Mouse (Mus musculus): ENCODE results near the gene Agpat1. TPM values are rescaled to one million over a fixed set of nuclear protein-coding genes. Genes with fewer than 3 reads are reported as not detected.
A peak's percentile ranks its signal among the peaks of the same experiment; 100 is the strongest.

The Agpat1 gene
- polyA plus RNA-seq, 1 experiment = 891 TPM

- Histone ChIP-seq H3K27me3 (ENCODE audit: control insufficient read depth, insufficient read depth, low read length) (0 out of 2 replicates have a peak, but pooled peaks cover 2% of the 10 kb centered on the region), H3K27ac (ENCODE audit: control insufficient read depth, insufficient read depth, low read depth, low read length) (0 out of 2 replicates have a peak overlapping the region, but pooled peaks have one; percentile 2), H3K36me3 (ENCODE audit: control insufficient read depth, insufficient read depth, low read length) (no peaks in the 10 kb centered on the region), H3K4me1 (ENCODE audit: control insufficient read depth, insufficient read depth, low read length) (peaks cover 53% of the 10 kb centered on the region), H3K4me3 (ENCODE audit: control insufficient read depth, low read depth, low read length) (peak overlapping the region; percentile 12)
- TF ChIP-seq POLR2A (IDR thresholded peaks at IDR 0.05; ENCODE audit: control insufficient read depth, low read depth, low read length) (no peak), CTCF (IDR thresholded peaks at IDR 0.05; ENCODE audit: control insufficient read depth, insufficient read depth, insufficient replicate concordance, low read depth, low read length) (no peak)
Measured at GRCm38 (mm10) chr17:34590154-34590987, 13.7 kb upstream of the Agpat1 start.

DNA sequence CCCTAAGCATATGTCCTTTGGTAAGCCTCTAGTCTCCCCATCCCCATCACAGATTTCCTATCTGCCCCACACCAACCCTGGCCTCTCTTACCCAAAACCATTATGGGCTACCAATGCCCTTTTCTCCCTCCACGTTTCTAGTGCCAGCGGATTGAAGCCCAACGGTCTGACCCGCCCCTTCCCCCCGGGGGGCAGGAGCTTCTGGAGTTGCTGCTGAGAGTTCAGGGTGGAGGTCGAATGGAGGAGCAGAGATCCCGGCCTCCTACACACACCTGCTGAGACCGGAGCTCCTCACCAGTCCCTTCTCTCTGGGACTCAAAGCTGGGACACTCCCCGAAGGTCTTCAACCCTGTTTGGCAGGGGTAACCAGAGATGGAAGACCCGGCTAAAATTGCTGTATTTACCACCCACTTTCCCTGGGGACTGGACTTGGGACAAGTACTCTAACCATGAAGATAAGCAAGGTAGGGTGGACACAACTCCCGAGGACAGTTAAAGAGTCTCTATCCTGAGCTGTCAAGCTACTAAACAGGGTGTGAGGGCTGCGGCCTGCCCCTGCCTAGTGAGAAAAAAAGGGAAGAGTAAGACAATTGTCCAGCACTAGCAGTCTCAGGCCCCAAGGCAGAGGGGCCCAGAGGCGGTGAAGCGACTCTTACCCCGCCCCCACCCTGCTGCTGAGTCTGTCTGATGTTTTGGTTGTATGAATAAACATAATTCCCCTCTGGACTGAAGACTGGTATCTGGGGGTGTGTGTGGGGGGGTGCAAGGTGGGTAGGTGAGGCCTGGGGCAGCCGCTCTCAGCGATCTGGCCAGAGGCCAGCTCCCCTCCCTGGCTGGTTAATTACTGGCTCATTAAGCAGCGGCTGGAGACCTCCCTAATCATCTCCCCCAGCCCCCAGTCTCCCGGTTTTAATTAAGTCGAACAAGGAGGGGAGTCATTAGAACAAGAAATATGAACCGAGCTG is 12.8 kb upstream of the Agpat1 start, which contains the start of gene Pbx2:
TSS of gene Pbx2 (plus strand) at position 238 of the 965 bp plus-strand sequence.
- Histone ChIP-seq H3K27ac (ENCODE audit: control insufficient read depth, insufficient read depth, low read depth, low read length) (peak within 1 kb of the TSS; percentile 71), H3K4me1 (ENCODE audit: control insufficient read depth, insufficient read depth, low read length) (peaks cover 46% of the 10 kb centered on the region), H3K4me3 (ENCODE audit: control insufficient read depth, low read depth, low read length) (peak within 1 kb of the TSS; percentile 83), H3K27me3 (ENCODE audit: control insufficient read depth, insufficient read depth, low read length) (0 out of 2 replicates have a peak, but pooled peaks cover 2% of the 10 kb centered on the region), H3K36me3 (ENCODE audit: control insufficient read depth, insufficient read depth, low read length) (no peaks in the 10 kb centered on the region)
- 0 out of 2 replicates have a peak, but pooled peaks have one; percentile 1 for TF ChIP-seq POLR2A (IDR thresholded peaks at IDR 0.05; ENCODE audit: control insufficient read depth, low read depth, low read length)
- no peak for TF ChIP-seq CTCF (IDR thresholded peaks at IDR 0.05; ENCODE audit: control insufficient read depth, insufficient read depth, insufficient replicate concordance, low read depth, low read length)

- H3K4me3 ChIP-seq (ENCODE audit: control insufficient read depth, low read depth, low read length) = peak overlapping the region; percentile 83
- no peaks in the 10 kb centered on the region for H3K36me3 ChIP-seq (ENCODE audit: control insufficient read depth, insufficient read depth, low read length)
- H3K27me3 ChIP-seq (ENCODE audit: control insufficient read depth, insufficient read depth, low read length) = 0 out of 2 replicates have a peak, but pooled peaks cover 2% of the 10 kb centered on the region
- H3K4me1 ChIP-seq (ENCODE audit: control insufficient read depth, insufficient read depth, low read length) = peaks cover 40% of the 10 kb centered on the region
- TF ChIP-seq CTCF (IDR thresholded peaks at IDR 0.05; ENCODE audit: control insufficient read depth, insufficient read depth, insufficient replicate concordance, low read depth, low read length) = no peak
- TF ChIP-seq POLR2A (IDR thresholded peaks at IDR 0.05; ENCODE audit: control insufficient read depth, low read depth, low read length) = peak; percentile 43; the same call in 1 of the 2 replicates
- H3K27ac ChIP-seq (ENCODE audit: control insufficient read depth, insufficient read depth, low read depth, low read length) = peak overlapping the region; percentile 71
Measured at GRCm38 (mm10) chr17:34591994-34592375, 12.1 kb upstream of the Agpat1 start.

DNA sequence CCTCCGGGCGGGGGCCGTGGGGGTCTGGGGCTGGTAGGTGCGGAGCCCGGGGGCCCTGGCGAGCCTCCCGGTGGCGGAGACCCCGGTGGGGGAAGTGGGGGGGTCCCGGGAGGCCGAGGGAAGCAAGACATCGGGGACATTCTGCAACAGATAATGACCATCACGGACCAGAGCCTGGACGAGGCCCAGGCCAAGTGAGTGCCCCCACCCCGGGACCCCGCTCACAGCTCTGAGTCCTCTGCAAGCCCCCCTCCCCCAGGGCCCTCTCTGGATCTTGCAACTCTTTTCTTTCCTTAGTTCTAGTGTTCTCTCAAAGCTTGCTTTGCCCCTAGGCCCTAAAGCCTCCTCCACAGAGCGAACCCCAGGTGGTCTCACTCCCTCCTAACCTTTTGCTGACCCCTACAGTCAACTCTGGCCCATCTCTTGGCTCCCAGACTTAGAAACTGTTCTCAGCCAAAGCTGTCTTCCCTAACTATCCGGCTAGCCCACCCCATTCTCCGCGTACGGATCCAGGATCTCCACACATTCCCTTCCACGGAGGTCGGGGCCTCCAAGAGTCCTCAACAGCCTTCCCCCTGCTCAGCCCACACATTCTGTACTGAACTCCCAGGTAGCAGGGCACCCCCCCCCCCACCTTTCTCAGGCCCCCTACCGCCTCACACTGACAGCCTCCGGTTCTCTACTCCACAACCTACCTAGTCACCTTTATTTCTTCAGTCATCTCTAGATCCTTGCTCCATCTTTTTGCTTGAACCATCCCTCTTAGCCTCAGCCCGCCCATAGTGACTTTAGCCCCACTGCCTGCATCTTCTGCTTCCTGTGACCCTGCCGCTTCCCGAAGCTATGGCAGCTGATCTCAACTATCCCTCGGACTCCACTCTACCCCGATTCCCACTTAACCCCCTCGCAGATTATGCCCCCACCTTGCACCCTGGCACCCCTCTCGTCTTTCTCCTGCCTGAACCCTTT is 11.2 kb upstream of the Agpat1 start:
- H3K4me1 ChIP-seq (ENCODE audit: control insufficient read depth, insufficient read depth, low read length) = peaks cover 37% of the 10 kb centered on the region
- peak overlapping the region; percentile 18; the same call in 1 of the 2 replicates for H3K27ac ChIP-seq (ENCODE audit: control insufficient read depth, insufficient read depth, low read depth, low read length)
- 0 out of 2 replicates have a peak, but pooled peaks cover 2% of the 10 kb centered on the region for H3K27me3 ChIP-seq (ENCODE audit: control insufficient read depth, insufficient read depth, low read length)
- TF ChIP-seq POLR2A (IDR thresholded peaks at IDR 0.05; ENCODE audit: control insufficient read depth, low read depth, low read length) (no peak), CTCF (IDR thresholded peaks at IDR 0.05; ENCODE audit: control insufficient read depth, insufficient read depth, insufficient replicate concordance, low read depth, low read length) (no peak)
- H3K4me3 ChIP-seq (ENCODE audit: control insufficient read depth, low read depth, low read length) = peak overlapping the region; percentile 78
- no peaks in the 10 kb centered on the region for H3K36me3 ChIP-seq (ENCODE audit: control insufficient read depth, insufficient read depth, low read length)

DNA sequence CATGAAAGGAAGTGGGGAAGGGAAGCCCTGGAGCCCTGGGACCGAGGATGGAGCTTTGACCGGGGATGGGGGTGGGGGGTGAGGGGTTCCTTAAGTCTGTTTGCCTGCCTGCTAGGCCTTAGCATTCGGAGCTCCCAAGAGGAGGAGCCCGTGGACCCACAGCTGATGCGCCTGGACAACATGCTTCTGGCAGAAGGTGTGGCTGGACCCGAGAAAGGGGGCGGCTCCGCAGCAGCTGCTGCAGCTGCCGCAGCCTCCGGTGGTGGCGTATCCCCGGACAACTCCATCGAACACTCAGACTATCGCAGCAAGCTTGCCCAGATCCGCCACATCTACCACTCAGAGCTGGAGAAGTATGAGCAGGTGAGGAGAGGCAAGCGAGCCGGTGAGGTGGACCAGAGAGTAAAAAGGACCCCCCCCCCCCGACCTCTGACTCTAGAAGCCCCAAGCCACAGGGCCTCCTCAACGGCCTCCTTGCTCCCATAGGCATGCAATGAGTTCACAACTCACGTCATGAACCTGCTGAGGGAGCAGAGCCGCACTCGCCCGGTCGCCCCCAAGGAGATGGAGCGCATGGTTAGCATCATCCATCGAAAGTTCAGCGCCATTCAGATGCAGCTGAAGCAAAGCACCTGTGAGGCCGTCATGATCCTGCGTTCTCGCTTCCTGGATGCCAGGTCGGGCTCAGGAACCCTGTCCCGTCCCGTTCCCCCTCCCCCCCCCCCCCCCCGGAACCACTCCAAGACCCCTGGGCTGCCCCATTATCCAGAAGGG is 10.1 kb upstream of the Agpat1 start:
- Histone ChIP-seq H3K27ac (ENCODE audit: control insufficient read depth, insufficient read depth, low read depth, low read length) (no peak overlapping the region), H3K4me1 (ENCODE audit: control insufficient read depth, insufficient read depth, low read length) (peaks cover 29% of the 10 kb centered on the region), H3K4me3 (ENCODE audit: control insufficient read depth, low read depth, low read length) (no peak overlapping the region), H3K27me3 (ENCODE audit: control insufficient read depth, insufficient read depth, low read length) (0 out of 2 replicates have a peak, but pooled peaks cover 2% of the 10 kb centered on the region), H3K36me3 (ENCODE audit: control insufficient read depth, insufficient read depth, low read length) (no peaks in the 10 kb centered on the region)
- TF ChIP-seq POLR2A (IDR thresholded peaks at IDR 0.05; ENCODE audit: control insufficient read depth, low read depth, low read length) = no peak
- no peak for TF ChIP-seq CTCF (IDR thresholded peaks at IDR 0.05; ENCODE audit: control insufficient read depth, insufficient read depth, insufficient replicate concordance, low read depth, low read length)
